Mouse (Mus musculus): ENCODE measurements around the gene Mapkapk5.

Mapkapk5 gene

DNA sequence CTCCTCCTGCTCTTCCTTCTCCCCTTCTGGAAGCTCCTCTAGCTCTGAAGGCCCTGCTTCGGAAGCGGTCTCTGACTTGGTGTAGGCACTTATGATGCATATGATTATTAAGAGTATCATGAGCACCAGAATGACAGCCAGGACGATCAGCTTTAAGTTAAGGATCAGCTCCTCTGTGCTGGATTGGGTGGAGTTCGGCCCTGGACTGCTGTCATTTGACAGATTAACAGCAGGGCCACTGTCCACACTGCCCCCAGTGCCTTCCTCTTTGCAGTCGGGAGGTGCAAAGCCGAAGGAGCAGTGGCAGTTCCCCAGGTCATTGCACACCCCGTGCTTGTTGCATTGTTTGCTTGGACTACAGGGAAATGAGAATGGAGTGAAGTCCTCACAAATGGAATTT is 45.0 kb downstream of the Mapkapk5 start:
- no peak for DNase-seq (ENCODE audit: low read depth, low spot score)

DNA sequence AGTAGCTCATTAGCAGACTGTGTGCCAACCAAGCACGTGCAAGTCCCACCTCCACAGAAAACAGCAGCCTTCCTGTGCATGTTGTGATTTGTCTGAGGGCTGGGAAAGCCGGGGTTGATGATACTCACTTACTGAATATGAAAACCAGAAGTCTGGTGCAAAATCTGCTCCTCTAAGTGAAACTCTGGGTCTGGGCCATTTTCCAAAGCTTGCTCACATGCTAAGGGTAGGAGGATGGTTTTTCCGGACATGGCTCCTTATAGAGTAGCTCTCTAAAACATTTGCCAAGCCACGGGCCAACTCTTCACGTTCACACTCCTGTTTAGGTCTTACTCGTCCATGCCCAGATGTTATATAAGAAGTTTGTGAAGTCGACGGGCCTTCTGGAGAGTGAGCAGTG is 52.4 kb downstream of the Mapkapk5 start:
- no peak for DNase-seq (ENCODE audit: low read depth, low spot score)

DNA sequence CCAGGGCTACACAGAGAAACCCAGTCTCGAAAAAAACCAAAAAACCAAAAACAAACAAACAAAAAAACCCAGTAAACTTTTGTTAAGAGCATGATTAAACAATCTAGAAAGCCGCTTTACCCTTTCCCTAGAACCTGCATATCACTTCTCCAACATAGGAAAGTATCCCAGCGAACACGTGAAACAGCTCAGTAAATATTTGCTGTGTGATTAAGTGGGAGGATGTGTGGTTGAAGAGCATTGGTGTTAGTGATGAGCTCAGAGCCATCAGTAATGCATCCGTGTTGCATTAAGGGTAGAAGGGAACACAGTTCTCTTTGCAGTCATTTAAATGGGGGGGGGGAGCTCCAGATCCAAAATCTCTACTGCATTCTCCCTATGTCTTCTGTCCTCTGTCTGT is 60.9 kb downstream of the Mapkapk5 start:
- DNase-seq (ENCODE audit: low read depth, low spot score) = no peak

DNA sequence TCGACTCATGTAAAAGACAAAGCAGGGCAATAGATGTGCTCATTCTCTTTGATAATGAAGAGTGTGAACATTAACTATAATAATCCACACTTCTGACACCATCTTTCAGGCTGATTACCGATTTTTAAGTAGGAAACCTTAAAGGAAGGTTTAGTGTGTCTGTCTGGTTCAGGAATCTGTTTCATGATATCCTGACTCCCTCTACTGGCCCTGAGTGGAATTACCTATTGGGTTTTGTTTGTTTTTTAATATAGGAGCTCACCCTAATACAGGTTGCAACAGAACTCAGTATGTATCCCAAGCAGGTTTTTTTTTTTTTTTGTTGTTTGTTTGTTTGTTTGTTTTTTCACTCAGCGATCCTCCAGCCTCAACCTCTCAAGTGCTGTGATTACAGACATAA is 68.0 kb downstream of the Mapkapk5 start:
- DNase-seq (ENCODE audit: low read depth, low spot score) = peak; percentile 67

DNA sequence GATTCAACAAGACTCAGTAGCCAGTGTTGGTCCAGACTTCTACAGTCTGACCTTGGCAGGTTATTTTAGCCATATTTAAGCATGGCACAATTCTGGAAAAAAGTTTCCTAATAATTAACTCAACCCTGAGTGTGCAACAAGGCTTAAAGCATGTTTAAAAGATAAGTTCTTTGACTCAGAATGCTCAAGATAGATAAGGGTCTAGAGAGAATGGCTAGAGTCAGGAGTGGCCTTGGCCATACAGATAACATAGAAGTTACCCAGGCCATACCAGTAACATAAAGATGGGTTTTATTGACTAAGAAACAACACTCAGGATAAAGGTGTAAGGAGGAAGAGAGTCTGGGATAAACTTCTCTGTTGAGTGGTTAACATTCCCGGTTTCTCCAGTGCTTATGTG is 69.7 kb downstream of the Mapkapk5 start:
- DNase-seq (ENCODE audit: low read depth, low spot score) = no peak

Measured in mesoderm, embryonic 11.5 days (tissue).